Comparison of ENCODE assay signal across 8 mouse cellular contexts in genomic region chr4:109437913-109438878, GRCm38 (mm10). TPM values are rescaled to one million over a fixed set of nuclear protein-coding genes. Genes with fewer than 3 reads are reported as not detected.
DNase-seq lines count a peak whose midpoint lies in the region; ATAC-seq and TF ChIP-seq lines count a peak whose summit lies in the region.

No protein-coding gene starts in this region.

- H3K9me3 ChIP-seq in forebrain, embryonic 16.5 days (ENCODE audit: control insufficient read depth, low read length) = no peaks in the 10 kb centered on the region
- no peaks in the 10 kb centered on the region for H3K9me3 ChIP-seq in hindbrain, embryonic 11.5 days (ENCODE audit: control insufficient read depth, low read length)
- H3K9me3 ChIP-seq in lung, postnatal 0 days (ENCODE audit: low read length) = no peaks in the 10 kb centered on the region

- TF ChIP-seq CTCF in lung, postnatal 0 days (IDR thresholded peaks at IDR 0.05) = peak; percentile 91

- H3K4me2 ChIP-seq in forebrain, embryonic 16.5 days (ENCODE audit: low read length) = no peak overlapping the region
- H3K4me2 ChIP-seq in hindbrain, embryonic 11.5 days (replicated peaks; ENCODE audit: low read depth, low read length) = no peak overlapping the region
- no peak overlapping the region for H3K4me2 ChIP-seq in lung, postnatal 0 days (replicated peaks; ENCODE audit: low read depth, low read length)

- ATAC-seq in forebrain, embryonic 16.5 days = peak; percentile 78
- ATAC-seq in hindbrain, embryonic 11.5 days (ENCODE audit: low FRiP score) = peak; percentile 78
- ATAC-seq in lung, postnatal 0 days = peak; percentile 64

- H3K9ac ChIP-seq in forebrain, embryonic 16.5 days (replicated peaks; ENCODE audit: low read depth, low read length) = no peak overlapping the region
- no peak overlapping the region for H3K9ac ChIP-seq in hindbrain, embryonic 11.5 days (ENCODE audit: low read depth, low read length)
- no peak overlapping the region for H3K9ac ChIP-seq in lung, postnatal 0 days (replicated peaks; ENCODE audit: low read depth)

- H3K4me3 ChIP-seq in forebrain, embryonic 16.5 days (replicated peaks; ENCODE audit: low read length) = no peak overlapping the region
- no peak overlapping the region for H3K4me3 ChIP-seq in hindbrain, embryonic 11.5 days (ENCODE audit: low read depth, low read length)
- no peak overlapping the region for H3K4me3 ChIP-seq in lung, postnatal 0 days (ENCODE audit: low read depth, low read length)

- 51% methylated on average over 9 of the region's 9 CpGs for WGBS in forebrain, embryonic 16.5 days
- WGBS in hindbrain, embryonic 11.5 days = 55% methylated on average over 9 of the region's 9 CpGs
- WGBS in lung, postnatal 0 days = 53% methylated on average over 9 of the region's 9 CpGs

- DNase-seq in R1 (ENCODE audit: low read depth, low spot score) = peak; percentile 73
- peak; percentile 62 to 75 for DNase-seq in cerebellum, adult 18-20 months
- DNase-seq in hindbrain, embryonic 11.5 days (ENCODE audit: low spot score) = peak; percentile 83
- peak; percentile 42 for DNase-seq in layer of hippocampus, adult 9-11 months
- DNase-seq in lung, postnatal 0 days (ENCODE audit: low spot score) = peak; percentile 82
- DNase-seq in ovary, postnatal 14 days (ENCODE audit: low spot score) = peak; percentile 67
- peak; percentile 57 to 73 for DNase-seq in urinary bladder, postnatal 4 days (ENCODE audit: low spot score in 2 of 2)

- H3K4me1 ChIP-seq in forebrain, embryonic 16.5 days (replicated peaks; ENCODE audit: control insufficient read depth, insufficient read depth, low read length) = no peaks in the 10 kb centered on the region
- H3K4me1 ChIP-seq in hindbrain, embryonic 11.5 days (replicated peaks; ENCODE audit: control insufficient read depth, insufficient read depth, low read length) = no peaks in the 10 kb centered on the region
- no peaks in the 10 kb centered on the region for H3K4me1 ChIP-seq in lung, postnatal 0 days (ENCODE audit: insufficient read depth, low read depth, low read length)

- no peak overlapping the region for H3K27ac ChIP-seq in forebrain, embryonic 16.5 days (ENCODE audit: low read length)
- H3K27ac ChIP-seq in hindbrain, embryonic 11.5 days (ENCODE audit: low read depth, low read length) = no peak overlapping the region
- H3K27ac ChIP-seq in lung, postnatal 0 days (ENCODE audit: low read length) = no peak overlapping the region

- no peak for TF ChIP-seq EP300 in lung, postnatal 0 days (IDR thresholded peaks at IDR 0.05)

- H3K36me3 ChIP-seq in forebrain, embryonic 16.5 days (ENCODE audit: control insufficient read depth, insufficient read depth) = no peaks in the 10 kb centered on the region
- H3K36me3 ChIP-seq in hindbrain, embryonic 11.5 days (ENCODE audit: control insufficient read depth, insufficient read depth, low read length) = no peaks in the 10 kb centered on the region
- H3K36me3 ChIP-seq in lung, postnatal 0 days (ENCODE audit: insufficient read depth, low read length) = no peaks in the 10 kb centered on the region

- H3K27me3 ChIP-seq in forebrain, embryonic 16.5 days (replicated peaks; ENCODE audit: control insufficient read depth, insufficient read depth, low read length) = no peaks in the 10 kb centered on the region
- no peaks in the 10 kb centered on the region for H3K27me3 ChIP-seq in hindbrain, embryonic 11.5 days (ENCODE audit: control insufficient read depth, insufficient read depth, low read length)
- no peaks in the 10 kb centered on the region for H3K27me3 ChIP-seq in lung, postnatal 0 days (replicated peaks; ENCODE audit: insufficient read depth, low read length)

RNA-seq across cellular contexts. Expression of gene Ttc39a, which starts 31.8 kb away (rescaled TPM):
- 0.45 and 0.91 TPM in 2 replicates for polyA plus RNA-seq in forebrain, embryonic 16.5 days (2015; fragmentation: Nextera tagmentation; extraction: Ambion mirVana)
- 2.3 and 2.5 TPM in 2 replicates for polyA plus RNA-seq in hindbrain, embryonic 11.5 days (2014; fragmentation: Nextera tagmentation; extraction: Ambion mirVana)
- polyA plus RNA-seq in lung, postnatal 0 days (2015; fragmentation: Nextera tagmentation; extraction: Ambion mirVana) = 9.3 and 10.2 TPM in 2 replicates

RNA-seq across cellular contexts. Expression of gene Rnf11, which starts 46.3 kb away (rescaled TPM):
- polyA plus RNA-seq in forebrain, embryonic 16.5 days (2015; fragmentation: Nextera tagmentation; extraction: Ambion mirVana) = 53.2 and 65.6 TPM in 2 replicates
- 56.6 and 63.9 TPM in 2 replicates for polyA plus RNA-seq in hindbrain, embryonic 11.5 days (2014; fragmentation: Nextera tagmentation; extraction: Ambion mirVana)
- polyA plus RNA-seq in lung, postnatal 0 days (2015; fragmentation: Nextera tagmentation; extraction: Ambion mirVana) = 51.7 and 56.6 TPM in 2 replicates
